22 mouse cellular contexts compared by ENCODE assay signal in genomic region chr7:84261341-84261740, GRCm38 (mm10).
DNase-seq lines count a peak whose midpoint lies in the region; ATAC-seq lines count a peak whose summit lies in the region.
"Had no signal": no experiment of that assay in that cellular context is flagged by ENCODE, and none has a peak within 500 bp of the region (broad histone marks: within the 10 kb centered on the region; RNA-seq: fewer than 3 reads in every experiment).

No protein-coding gene starts in this region.

- no peak overlapping the region for H3K4me3 ChIP-seq in hindbrain, embryonic 16.5 days (ENCODE audit: low read length)
- no peak overlapping the region for H3K4me3 ChIP-seq in hindbrain, embryonic 12.5 days
- H3K4me3 ChIP-seq in embryonic facial prominence, embryonic 10.5 days, result no peak overlapping the region
- H3K4me3 ChIP-seq: embryonic facial prominence, embryonic 13.5 days; forebrain, embryonic 15.5 days; hindbrain, embryonic 15.5 days; kidney, embryonic 15.5 days; liver, embryonic 12.5 days; midbrain, embryonic 10.5 days; neural tube, embryonic 13.5 days had no signal

- 0 out of 2 replicates have a peak, but pooled peaks have one; percentile 12 for ATAC-seq in hindbrain, embryonic 16.5 days
- ATAC-seq in hindbrain, embryonic 12.5 days (ENCODE audit: low FRiP score), result no peak
- ATAC-seq: CD4-positive, CD25-positive, alpha-beta regulatory T cell, adult 4 months; forebrain, embryonic 15.5 days; intestine, postnatal 0 days; liver, embryonic 12.5 days had no signal

- peaks cover 28% of the 10 kb centered on the region for H3K36me3 ChIP-seq in hindbrain, embryonic 16.5 days (ENCODE audit: control insufficient read depth, insufficient read depth, low read length)
- H3K36me3 ChIP-seq in hindbrain, embryonic 12.5 days, result peaks cover 74% of the 10 kb centered on the region
- H3K36me3 ChIP-seq in embryonic facial prominence, embryonic 10.5 days (replicated peaks), result peaks cover 84% of the 10 kb centered on the region
- H3K36me3 ChIP-seq: liver, embryonic 12.5 days had no signal

- H3K27ac ChIP-seq in hindbrain, embryonic 16.5 days (ENCODE audit: low read depth, low read length), result no peak overlapping the region
- no peak overlapping the region for H3K27ac ChIP-seq in hindbrain, embryonic 12.5 days
- H3K27ac ChIP-seq in embryonic facial prominence, embryonic 10.5 days (replicated peaks), result no peak overlapping the region
- H3K27ac ChIP-seq: embryonic facial prominence, embryonic 13.5 days; forebrain, embryonic 15.5 days; hindbrain, embryonic 15.5 days; kidney, embryonic 15.5 days; liver, embryonic 12.5 days; macrophage; midbrain, embryonic 10.5 days; neural tube, embryonic 13.5 days had no signal

- H3K27me3 ChIP-seq in hindbrain, embryonic 16.5 days (replicated peaks; ENCODE audit: control insufficient read depth, insufficient read depth, low read length), result no peaks in the 10 kb centered on the region
- H3K27me3 ChIP-seq in hindbrain, embryonic 12.5 days, result no peaks in the 10 kb centered on the region
- no peaks in the 10 kb centered on the region for H3K27me3 ChIP-seq in embryonic facial prominence, embryonic 10.5 days (replicated peaks; ENCODE audit: low read depth, poor library complexity, severe bottlenecking)
- H3K27me3 ChIP-seq: embryonic facial prominence, embryonic 13.5 days; forebrain, embryonic 15.5 days; hindbrain, embryonic 15.5 days; kidney, embryonic 15.5 days; liver, embryonic 12.5 days; neural tube, embryonic 13.5 days had no signal

- H3K4me2 ChIP-seq in hindbrain, embryonic 16.5 days (ENCODE audit: low read length), result no peak overlapping the region
- no peak overlapping the region for H3K4me2 ChIP-seq in hindbrain, embryonic 12.5 days (replicated peaks)
- H3K4me2 ChIP-seq: embryonic facial prominence, embryonic 13.5 days; forebrain, embryonic 15.5 days; hindbrain, embryonic 15.5 days; kidney, embryonic 15.5 days; liver, embryonic 12.5 days; neural tube, embryonic 13.5 days had no signal

- no peak overlapping the region for H3K9ac ChIP-seq in hindbrain, embryonic 16.5 days (ENCODE audit: low read depth, low read length)
- no peak overlapping the region for H3K9ac ChIP-seq in hindbrain, embryonic 12.5 days
- H3K9ac ChIP-seq: embryonic facial prominence, embryonic 13.5 days; forebrain, embryonic 15.5 days; hindbrain, embryonic 15.5 days; kidney, embryonic 15.5 days; liver, embryonic 12.5 days; neural tube, embryonic 13.5 days had no signal

- no peaks in the 10 kb centered on the region for H3K9me3 ChIP-seq in hindbrain, embryonic 16.5 days (ENCODE audit: control insufficient read depth, low read length)
- no peaks in the 10 kb centered on the region for H3K9me3 ChIP-seq in hindbrain, embryonic 12.5 days (replicated peaks)
- H3K9me3 ChIP-seq in embryonic facial prominence, embryonic 10.5 days, result no peaks in the 10 kb centered on the region
- H3K9me3 ChIP-seq: embryonic facial prominence, embryonic 13.5 days; forebrain, embryonic 15.5 days; hindbrain, embryonic 15.5 days; kidney, embryonic 15.5 days; liver, embryonic 12.5 days; midbrain, embryonic 10.5 days; neural tube, embryonic 13.5 days had no signal

- 66% methylated on average over 6 of the region's 6 CpGs for WGBS in hindbrain, embryonic 16.5 days
- WGBS in hindbrain, embryonic 12.5 days, result 87% methylated on average over 6 of the region's 6 CpGs
- WGBS in embryonic facial prominence, embryonic 10.5 days, result 85% methylated on average over 6 of the region's 6 CpGs

- no peaks in the 10 kb centered on the region for H3K4me1 ChIP-seq in hindbrain, embryonic 16.5 days (ENCODE audit: control insufficient read depth, insufficient read depth, low read depth, low read length)
- no peaks in the 10 kb centered on the region for H3K4me1 ChIP-seq in hindbrain, embryonic 12.5 days
- 0 out of 2 replicates have a peak, but pooled peaks cover 2% of the 10 kb centered on the region for H3K4me1 ChIP-seq in embryonic facial prominence, embryonic 10.5 days
- H3K4me1 ChIP-seq: embryonic facial prominence, embryonic 13.5 days; forebrain, embryonic 15.5 days; hindbrain, embryonic 15.5 days; liver, embryonic 12.5 days; midbrain, embryonic 10.5 days had no signal

- DNase-seq in adrenal gland, adult 2 months, result peak; percentile 72
- DNase-seq in adrenal gland, adult 18-20 months (ENCODE audit: low spot score in 2 of 2), result no peak
- DNase-seq in adrenal gland, postnatal 25 days, result peak; percentile 18
- peak; percentile 51 for DNase-seq in lung, postnatal 36 days
- DNase-seq in frontal cortex, postnatal 10 days (ENCODE audit: low spot score in 2 of 2), result no peak
- no peak for DNase-seq in embryonic facial prominence, embryonic 10.5 days (ENCODE audit: low spot score)
- DNase-seq: gastrocnemius, postnatal 36 days; heart, postnatal 14 days; kidney, postnatal 4 days; thymus, postnatal 36 days had no signal

Comparison
In these comparisons a context has a peak if more than half of its experiments do, and no peak if none do; other contexts are left out.
1. DNase-seq: peak in adrenal gland, adult 2 months (single experiment), adrenal gland, postnatal 25 days (single experiment) and lung, postnatal 36 days (single experiment); none in adrenal gland, adult 18-20 months (0 of 2), frontal cortex, postnatal 10 days (0 of 2) and embryonic facial prominence, embryonic 10.5 days (single experiment).